11 mouse cellular contexts compared by ENCODE assay signal in genomic region chr1:119049812-119050615, GRCm38 (mm10). TPM values are rescaled to one million over a fixed set of nuclear protein-coding genes. Genes with fewer than 3 reads are reported as not detected.
DNase-seq lines count a peak whose midpoint lies in the region; ATAC-seq and TF ChIP-seq lines count a peak whose summit lies in the region.
"Had no signal": no experiment of that assay in that cellular context is flagged by ENCODE, and none has a peak within 500 bp of the region (broad histone marks: within the 10 kb centered on the region; RNA-seq: fewer than 3 reads in every experiment).

No protein-coding gene starts in this region.

- H3K9ac ChIP-seq in kidney, embryonic 14.5 days (ENCODE audit: low read depth, low read length), result no peak overlapping the region
- H3K9ac ChIP-seq in midbrain, embryonic 15.5 days, result no peak overlapping the region

- H3K4me1 ChIP-seq in kidney, embryonic 14.5 days (ENCODE audit: control insufficient read depth, insufficient read depth, low read length), result peaks cover 19% of the 10 kb centered on the region
- peaks cover 77% of the 10 kb centered on the region for H3K4me1 ChIP-seq in hindbrain, embryonic 10.5 days (replicated peaks)
- peaks cover 58% of the 10 kb centered on the region for H3K4me1 ChIP-seq in midbrain, embryonic 15.5 days

- H3K4me3 ChIP-seq in kidney, embryonic 14.5 days (ENCODE audit: low read length), result no peak overlapping the region; the same call in 1 of the 2 replicates
- H3K4me3 ChIP-seq in hindbrain, embryonic 10.5 days, result peak overlapping the region; percentile 72
- H3K4me3 ChIP-seq in midbrain, embryonic 15.5 days, result no peak overlapping the region

- 0 out of 2 replicates have a peak overlapping the region, but pooled peaks have one; percentile 2 for H3K4me2 ChIP-seq in kidney, embryonic 14.5 days (replicated peaks; ENCODE audit: low read depth, low read length)
- peak overlapping the region; percentile 15; the same call in 1 of the 2 replicates for H3K4me2 ChIP-seq in midbrain, embryonic 15.5 days

- TF ChIP-seq CTCF in brain, embryonic 14.5 days (IDR thresholded peaks at IDR 0.05; ENCODE audit: borderline replicate concordance, extremely low read depth, insufficient read depth, insufficient read length), result no peak

- 50% methylated on average over 10 of the region's 10 CpGs for WGBS in kidney, embryonic 14.5 days
- 5% methylated on average over 10 of the region's 10 CpGs for WGBS in hindbrain, embryonic 10.5 days
- 9% methylated on average over 10 of the region's 10 CpGs for WGBS in midbrain, embryonic 15.5 days

- TF ChIP-seq POLR2A in brain, embryonic 14.5 days (IDR thresholded peaks at IDR 0.05; ENCODE audit: borderline replicate concordance, extremely low read depth, insufficient read depth, insufficient read length, poor library complexity, severe bottlenecking), result no peak

- DNase-seq in kidney, postnatal 36 days, result no peak
- DNase-seq in brain, embryonic 14.5 days (ENCODE audit: low read depth), result peak; percentile 75
- peak; percentile 54 for DNase-seq in hindbrain, embryonic 10.5 days (ENCODE audit: low spot score)
- no peak for DNase-seq in ovary, postnatal 36 days (ENCODE audit: low spot score)
- DNase-seq in left cerebral cortex, adult 9 months (ENCODE audit: low spot score in 2 of 2), result no peak
- DNase-seq: gastrocnemius, postnatal 14 days; layer of hippocampus, adult 9-11 months had no signal

- no peaks in the 10 kb centered on the region for H3K36me3 ChIP-seq in kidney, embryonic 14.5 days (ENCODE audit: control insufficient read depth, insufficient read depth, low read length)
- no peaks in the 10 kb centered on the region for H3K36me3 ChIP-seq in hindbrain, embryonic 10.5 days
- H3K36me3 ChIP-seq in midbrain, embryonic 15.5 days (replicated peaks), result no peaks in the 10 kb centered on the region

- peaks cover 12% of the 10 kb centered on the region for H3K27me3 ChIP-seq in kidney, embryonic 14.5 days (ENCODE audit: control insufficient read depth, insufficient read depth, low read length)
- peaks cover 12% of the 10 kb centered on the region for H3K27me3 ChIP-seq in hindbrain, embryonic 10.5 days (ENCODE audit: insufficient read depth, poor library complexity, severe bottlenecking)
- H3K27me3 ChIP-seq in midbrain, embryonic 15.5 days (replicated peaks), result peaks cover 28% of the 10 kb centered on the region
- H3K27me3 ChIP-seq: CH12.LX had no signal

- no peak overlapping the region for H3K27ac ChIP-seq in kidney, embryonic 14.5 days (ENCODE audit: low read depth, low read length)
- H3K27ac ChIP-seq in hindbrain, embryonic 10.5 days, result peak overlapping the region; percentile 97
- peak overlapping the region; percentile 54 for H3K27ac ChIP-seq in midbrain, embryonic 15.5 days

- no peak for ATAC-seq in kidney, embryonic 14.5 days (ENCODE audit: low FRiP score, low TSS enrichment)
- no peak for ATAC-seq in midbrain, embryonic 15.5 days (replicated peaks)
- ATAC-seq in monocyte, adult 5-6 weeks (replicated peaks; ENCODE audit: insufficient number of reproducible peaks, low FRiP score, low TSS enrichment, poor library complexity, severe bottlenecking), result no peak

- no peaks in the 10 kb centered on the region for H3K9me3 ChIP-seq in kidney, embryonic 14.5 days (ENCODE audit: control insufficient read depth, low read length)
- no peaks in the 10 kb centered on the region for H3K9me3 ChIP-seq in hindbrain, embryonic 10.5 days
- H3K9me3 ChIP-seq in midbrain, embryonic 15.5 days, result no peaks in the 10 kb centered on the region

RNA-seq across cellular contexts. Expression of gene Gli2, which starts 3.4 kb away (rescaled TPM):
- polyA plus RNA-seq in kidney, embryonic 14.5 days (2014; fragmentation: Nextera tagmentation; extraction: Ambion mirVana), result 8.2 and 10.3 TPM in 2 replicates
- polyA plus RNA-seq in brain, embryonic 14.5 days (2012; rRNA removed), result 6.4 and 8.3 TPM in 2 replicates
- polyA plus RNA-seq in hindbrain, embryonic 10.5 days (2016; fragmentation: Nextera tagmentation; extraction: Ambion mirVana), result 9.0 and 10.1 TPM in 2 replicates
- 1.6 and 2.6 TPM in 2 replicates for polyA plus RNA-seq in midbrain, embryonic 15.5 days (2015; fragmentation: Nextera tagmentation; extraction: Ambion mirVana)
- total RNA-seq in monocyte, adult 5-6 weeks (2017), result 0.29 TPM in 1 of 3 replicates, not detected in the others
- total RNA-seq: CH12.LX had no signal

Comparison
In these comparisons a context has a peak if more than half of its experiments do, and no peak if none do; other contexts are left out.
1. DNase-seq: peak in brain, embryonic 14.5 days (single experiment) and hindbrain, embryonic 10.5 days (single experiment); none in kidney, postnatal 36 days (0 of 2), ovary, postnatal 36 days (single experiment) and left cerebral cortex, adult 9 months (0 of 2).